Mouse (Mus musculus) adrenal gland, adult 8-10 months (tissue): ENCODE data around the gene Dapk1. TPM values are rescaled to one million over a fixed set of nuclear protein-coding genes. Genes with fewer than 3 reads are reported as not detected.

Source experiments
- total RNA-seq, 4 experiments: library from RNA; stranded (reverse); gene quantifications; 2 replicates each; pipeline ENCODE4 v1.2.4; 2022

Gene Dapk1
- total RNA-seq, 4 experiments from 2014 or later, result 13.3 to 15.3 (median 14.1) TPM

Other genes with a start within 250 kb of the Dapk1 start
- not detected for gene BC051665, start 184.4 kb downstream of the Dapk1 start, total RNA-seq
- gene Ctsll3, start 200.9 kb downstream of the Dapk1 start, total RNA-seq, result not detected